Mouse (Mus musculus) adrenal gland, postnatal 4 days (tissue): ENCODE data around the gene Fbxw7. TPM values are rescaled to one million over a fixed set of nuclear protein-coding genes. Genes with fewer than 3 reads are reported as not detected.

Source experiments
- DNase-seq, 2 experiments: peaks; one replicate each; pipeline ENCODE4 v3.0.0; 2021 to 2022; ENCODE audit warnings: low spot score in 2 of 2, mixed read lengths in 2 of 2
- total RNA-seq, 2 experiments: library from RNA; stranded (reverse); gene quantifications; 2 replicates each; pipeline ENCODE4 v1.2.3; 2021

The Fbxw7 gene
- total RNA-seq, 2 experiments from 2014 or later: 24.4 to 24.7 TPM

DNA sequence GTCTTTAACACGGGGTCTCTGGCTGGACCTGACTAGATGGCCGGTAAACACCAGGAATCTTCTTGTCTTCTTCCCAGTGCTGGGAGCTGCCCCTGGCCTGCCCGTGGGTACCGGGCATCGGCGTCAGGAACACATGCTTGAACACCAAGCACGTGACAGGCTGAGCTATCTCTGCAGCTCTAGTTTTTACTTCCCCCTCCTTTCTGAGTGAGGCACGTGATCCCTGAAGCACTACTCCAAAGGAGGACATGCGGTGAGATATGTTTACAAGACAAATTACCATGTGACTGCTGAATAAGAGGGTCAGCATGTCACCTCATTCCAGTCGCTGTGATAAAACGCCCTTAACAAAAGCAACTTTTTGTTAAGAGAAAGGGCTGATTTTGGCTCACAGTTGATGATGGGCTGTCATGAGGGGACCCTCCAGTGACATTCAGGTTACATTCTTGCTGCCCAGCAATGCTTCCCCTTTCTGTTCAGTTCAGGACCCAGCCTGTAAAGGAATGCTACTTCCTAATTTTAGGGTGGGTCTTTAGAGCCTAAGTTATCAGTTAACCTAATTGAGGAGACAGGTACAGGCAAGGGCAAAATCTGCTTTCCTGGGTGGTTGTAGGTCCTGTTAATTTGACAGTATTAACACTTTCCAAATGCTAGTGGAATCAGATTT lies 68.9 kb downstream of the Fbxw7 start:
- DNase-seq: no peak

DNA sequence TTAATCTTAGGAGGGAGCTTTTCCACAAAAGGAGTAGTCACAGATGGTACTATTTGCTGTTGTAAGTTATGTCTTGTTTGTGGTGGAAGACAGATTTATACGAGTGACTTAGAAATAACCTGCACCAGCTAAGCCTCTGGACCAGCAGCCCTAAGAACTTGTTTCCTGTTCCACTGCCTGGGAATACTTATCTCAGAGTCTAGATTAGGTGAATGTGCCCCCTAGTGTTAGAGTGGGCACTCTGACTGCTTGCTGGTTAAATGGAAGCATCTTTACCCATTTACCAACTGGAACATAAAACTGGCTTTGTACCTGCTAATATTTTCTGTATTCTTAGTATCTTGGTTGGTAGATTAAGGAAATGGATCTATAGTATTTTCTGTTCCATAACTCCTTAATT lies 74.6 kb downstream of the Fbxw7 start:
- no peak for DNase-seq

DNA sequence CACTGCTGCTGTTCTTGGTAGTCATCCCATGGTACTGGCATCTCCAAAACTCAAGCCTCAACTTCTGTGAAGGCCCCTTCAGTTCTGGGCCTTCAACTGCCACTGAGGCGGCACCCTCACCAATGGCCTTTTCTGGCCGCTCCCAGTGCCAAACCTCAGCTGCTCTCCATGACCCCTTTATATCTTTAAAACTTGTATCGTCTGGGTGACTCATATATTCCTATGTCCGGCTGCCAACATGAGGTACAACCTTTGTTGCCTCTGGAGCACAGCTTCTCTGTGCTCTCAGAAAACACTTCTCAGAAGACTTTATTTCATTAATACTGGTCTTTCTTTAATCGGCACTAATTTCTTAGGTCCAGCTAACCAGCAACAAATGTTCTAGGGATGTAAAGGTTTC lies 75.9 kb downstream of the Fbxw7 start:
- DNase-seq: no peak

DNA sequence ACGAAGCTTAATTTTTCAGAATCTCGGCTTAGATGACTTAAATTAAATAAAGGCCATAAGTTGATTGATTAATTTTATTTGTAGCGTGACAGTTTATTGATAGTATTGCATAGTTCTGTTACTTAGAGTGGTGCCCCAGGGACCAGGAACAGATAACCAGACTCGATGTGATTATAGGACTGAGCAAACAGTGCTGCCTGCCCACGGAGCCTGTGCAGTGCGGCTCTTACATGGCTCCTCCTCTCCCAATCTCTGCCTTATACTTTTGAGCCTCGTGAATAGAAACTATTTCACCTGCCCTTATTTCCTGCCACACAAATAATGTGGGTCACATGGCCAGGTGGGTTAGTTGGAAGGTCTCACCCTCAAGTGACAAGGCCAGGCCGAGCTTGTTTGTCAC lies 82.9 kb downstream of the Fbxw7 start:
- DNase-seq: no peak

DNA sequence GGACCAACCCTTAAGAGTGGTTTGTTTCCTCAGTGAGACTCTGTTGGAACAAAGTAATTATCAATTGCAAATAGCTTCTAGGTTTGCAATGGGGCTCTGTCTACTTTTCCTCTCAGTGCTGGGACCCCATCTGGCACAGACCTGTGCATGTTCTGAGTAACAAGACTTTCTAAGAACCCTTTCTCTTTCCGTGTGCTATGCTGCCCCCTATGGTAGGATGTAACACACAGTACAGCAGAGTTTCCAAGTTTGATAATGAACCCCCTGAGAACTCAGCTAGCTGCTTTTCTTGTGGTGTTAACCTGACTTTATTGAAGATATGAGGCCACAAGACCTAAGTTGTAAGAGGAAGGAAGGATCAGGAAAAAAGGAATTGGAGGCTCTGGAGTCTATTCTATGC lies 91.5 kb downstream of the Fbxw7 start:
- DNase-seq: no peak

DNA sequence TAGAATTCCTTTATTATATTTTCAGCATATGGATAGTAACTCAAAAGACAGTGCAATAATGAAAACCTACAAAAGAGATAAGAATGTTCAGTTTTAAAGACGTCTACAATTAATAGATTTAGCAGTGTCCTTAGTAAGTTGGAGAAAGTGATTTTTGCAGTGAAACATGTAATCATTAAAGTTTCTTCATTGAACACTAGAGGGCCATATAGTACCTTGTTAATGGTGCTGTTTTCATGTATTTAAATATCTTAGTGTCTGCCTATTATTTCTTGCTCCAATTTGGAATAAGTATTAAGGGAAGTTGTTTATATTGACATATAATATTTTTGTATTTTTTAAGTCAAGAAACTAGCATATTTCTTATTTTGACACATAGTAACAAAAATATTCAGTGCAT lies 99.2 kb downstream of the Fbxw7 start:
- no peak for DNase-seq

DNA sequence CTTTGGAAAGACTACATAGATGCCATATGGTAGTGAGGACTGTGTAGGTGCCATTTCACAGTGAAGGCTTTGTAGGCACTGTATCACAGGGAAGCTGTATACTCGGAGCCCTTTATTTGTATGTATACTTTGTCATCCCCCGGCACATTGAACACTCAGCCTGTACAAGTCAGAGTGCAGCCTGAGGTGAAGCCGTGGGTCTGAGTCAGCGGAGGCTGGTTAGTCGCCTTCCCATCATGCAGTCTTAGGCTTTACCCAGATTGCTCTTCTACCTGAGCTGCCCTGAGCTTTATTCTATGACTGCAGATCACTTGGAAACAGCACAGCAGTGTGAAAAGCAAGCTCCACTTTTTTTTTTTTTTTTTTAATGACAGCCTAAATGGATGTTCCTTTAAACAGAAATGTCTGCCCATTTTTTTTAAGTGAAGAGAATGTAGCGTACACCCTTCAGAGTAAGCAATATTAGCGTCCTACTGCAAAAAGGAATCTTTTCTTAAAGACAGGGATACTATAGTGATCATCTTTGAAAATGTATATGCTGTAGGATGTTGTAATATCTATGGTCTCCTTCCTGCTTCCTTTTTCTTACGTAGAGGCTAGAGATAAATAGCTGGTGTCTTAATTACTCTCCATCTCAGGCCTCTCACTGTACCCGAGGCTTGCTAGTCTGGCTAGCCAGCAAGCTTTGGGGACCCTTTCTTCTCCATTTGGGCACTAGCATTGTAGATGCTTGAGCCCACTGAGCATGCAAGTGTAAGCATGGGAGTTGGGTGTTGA lies 103.0 kb downstream of the Fbxw7 start:
- DNase-seq: no peak

DNA sequence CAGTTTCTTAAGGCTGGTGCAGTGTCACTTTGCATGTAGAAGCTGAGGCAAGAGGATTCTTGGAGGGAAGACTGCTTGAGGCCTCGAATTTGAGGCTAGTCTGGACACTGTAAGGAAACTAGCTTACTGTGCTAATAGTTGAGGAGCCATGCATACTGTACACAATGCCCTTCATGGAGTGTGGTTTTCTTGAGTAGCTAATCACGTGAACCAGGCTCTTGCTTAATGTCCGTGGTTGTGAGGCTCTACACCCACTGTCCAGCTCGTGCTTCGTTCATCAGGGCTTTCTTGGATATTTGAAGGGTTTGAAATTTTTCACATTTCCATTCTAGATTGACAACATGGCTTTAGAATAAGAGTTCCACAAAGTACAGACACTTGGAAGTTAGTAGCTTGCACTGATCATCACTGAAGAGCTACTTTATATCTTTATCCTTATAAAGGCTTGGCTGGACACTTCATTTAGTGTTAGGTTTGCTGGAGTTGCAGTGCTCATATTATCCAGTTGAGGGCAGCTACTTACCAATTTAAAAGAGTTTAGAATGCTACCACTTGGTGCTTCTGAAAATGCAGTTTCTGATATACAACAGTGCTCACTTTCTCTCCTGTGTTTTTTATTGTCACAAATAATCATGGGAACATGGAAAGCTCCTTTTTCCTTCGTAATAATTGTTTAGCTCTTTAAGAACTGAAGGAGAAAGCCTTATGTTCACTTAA lies 106.8 kb downstream of the Fbxw7 start:
- no peak for DNase-seq

DNA sequence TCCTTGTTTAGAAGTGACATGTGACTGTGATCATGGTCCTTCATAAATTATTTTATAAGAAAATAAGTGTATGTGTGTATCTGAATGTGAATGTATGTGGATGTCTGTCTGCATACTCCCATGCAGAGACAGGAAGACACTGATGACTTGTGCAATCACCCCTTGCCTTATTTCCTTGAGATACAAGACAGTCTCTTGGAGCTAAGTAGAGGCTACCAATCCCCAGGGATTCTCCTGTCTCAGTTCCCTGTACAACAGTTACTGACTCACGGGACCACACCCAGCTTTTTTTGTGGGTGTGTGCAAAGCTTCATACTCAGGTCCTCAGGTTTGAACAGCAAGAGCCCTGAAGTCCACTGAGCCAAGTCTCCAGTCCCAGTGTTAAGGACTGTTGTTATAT lies 108.2 kb downstream of the Fbxw7 start:
- DNase-seq: no peak

DNA sequence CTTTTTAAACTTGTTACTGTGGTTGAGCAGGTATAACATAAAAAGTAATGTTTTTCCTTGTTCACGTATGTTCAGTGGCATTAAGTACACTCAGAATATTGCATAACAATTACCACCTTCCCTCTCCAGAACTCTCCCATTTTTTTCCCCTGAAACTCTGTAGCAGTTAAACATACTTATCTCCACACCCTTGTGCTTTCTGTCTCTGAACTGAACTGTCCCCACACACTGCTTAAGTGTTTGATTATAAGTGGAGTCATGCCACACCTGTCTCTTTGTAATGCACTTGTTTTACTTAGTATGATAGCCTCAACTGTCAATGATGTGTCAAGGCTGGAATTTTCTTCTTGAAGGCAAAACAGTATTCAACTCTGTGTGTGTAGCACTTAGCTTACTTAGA lies 108.6 kb downstream of the Fbxw7 start:
- DNase-seq: no peak

DNA sequence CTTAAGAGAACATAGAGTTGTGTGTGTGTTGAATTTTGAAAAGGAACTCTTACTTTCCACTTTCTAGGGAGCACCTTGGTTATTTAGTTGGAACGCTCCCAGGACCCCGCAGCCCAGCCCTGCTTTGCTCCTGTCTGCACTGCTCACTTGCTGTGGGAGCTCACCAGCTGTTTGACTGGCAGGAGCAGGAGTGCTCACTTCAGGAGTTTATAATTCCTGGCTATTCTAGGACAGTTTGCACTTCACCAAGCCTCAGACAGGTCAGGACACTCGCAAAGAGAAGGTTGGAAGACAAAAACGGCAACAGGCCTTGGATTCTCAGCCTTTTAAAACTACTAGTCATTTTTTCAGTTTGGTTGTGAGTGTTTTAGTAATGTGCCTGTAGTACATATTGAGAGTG lies 110.2 kb downstream of the Fbxw7 start:
- no peak for DNase-seq

DNA sequence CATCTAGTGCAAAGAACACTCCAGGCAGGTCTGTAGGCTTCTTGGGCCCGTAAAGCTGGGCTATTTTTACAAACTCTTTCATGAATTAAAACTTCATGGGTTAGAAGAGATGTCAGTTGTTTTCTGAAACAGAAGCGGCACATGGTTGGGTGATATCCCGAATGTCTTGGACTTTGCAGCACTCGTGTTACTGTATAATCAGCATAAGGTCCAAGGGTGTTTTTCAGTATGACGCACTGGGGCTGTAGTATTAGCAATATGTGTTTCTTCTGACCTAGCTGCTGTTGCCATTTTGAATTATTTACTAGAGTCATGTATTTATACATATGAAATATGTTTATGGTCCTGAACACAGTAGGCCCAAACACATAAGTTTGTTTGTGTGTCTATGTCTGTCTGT lies 111.1 kb downstream of the Fbxw7 start:
- no peak for DNase-seq

DNA sequence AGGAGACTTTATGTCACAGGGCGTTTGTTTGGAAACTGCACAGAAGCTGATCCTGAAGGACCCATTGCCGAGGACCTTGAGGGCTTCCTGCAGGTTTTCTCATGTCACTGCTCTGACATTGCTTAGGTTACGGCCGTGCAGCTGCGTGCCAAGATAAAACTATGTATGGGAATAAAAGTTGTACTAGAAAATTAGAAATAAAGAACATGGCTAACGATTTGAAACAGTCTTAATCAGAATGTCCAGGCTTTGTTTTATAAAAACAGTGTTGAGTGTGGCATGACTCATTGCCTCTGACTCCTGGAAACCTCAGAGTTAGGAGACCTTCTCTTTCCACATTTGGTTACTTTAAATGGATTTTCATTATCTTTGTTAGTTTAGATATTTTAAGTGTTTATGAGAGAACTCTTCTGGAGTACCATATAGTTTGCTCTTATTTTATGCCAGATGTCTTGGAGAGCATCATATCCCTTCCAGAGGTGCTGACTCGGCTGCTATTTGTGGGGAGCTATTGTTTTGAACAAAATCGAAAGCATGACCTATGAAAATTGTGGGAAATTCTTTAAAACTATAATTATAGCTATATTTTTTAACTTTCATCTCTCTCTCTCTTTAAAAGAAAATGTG lies 112.2 kb downstream of the Fbxw7 start:
- no peak for DNase-seq

DNA sequence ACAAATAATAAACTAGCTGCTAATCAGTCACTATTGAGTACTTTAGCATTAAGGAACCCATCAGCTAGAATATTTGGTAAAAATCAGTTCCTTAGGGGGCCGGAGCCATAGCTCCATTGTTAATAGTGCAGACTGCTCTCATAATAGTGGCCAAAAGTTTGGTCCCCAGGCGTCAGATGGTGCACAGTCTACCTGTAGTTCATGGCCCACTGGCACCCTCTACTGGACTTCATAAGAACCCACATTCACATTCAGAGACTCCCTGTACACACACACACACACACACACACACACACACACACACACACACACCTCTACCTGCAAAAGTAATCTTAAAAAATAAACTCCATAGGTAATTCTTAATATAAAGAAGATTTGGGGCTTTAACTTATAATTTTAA lies 112.8 kb downstream of the Fbxw7 start:
- DNase-seq: no peak

DNA sequence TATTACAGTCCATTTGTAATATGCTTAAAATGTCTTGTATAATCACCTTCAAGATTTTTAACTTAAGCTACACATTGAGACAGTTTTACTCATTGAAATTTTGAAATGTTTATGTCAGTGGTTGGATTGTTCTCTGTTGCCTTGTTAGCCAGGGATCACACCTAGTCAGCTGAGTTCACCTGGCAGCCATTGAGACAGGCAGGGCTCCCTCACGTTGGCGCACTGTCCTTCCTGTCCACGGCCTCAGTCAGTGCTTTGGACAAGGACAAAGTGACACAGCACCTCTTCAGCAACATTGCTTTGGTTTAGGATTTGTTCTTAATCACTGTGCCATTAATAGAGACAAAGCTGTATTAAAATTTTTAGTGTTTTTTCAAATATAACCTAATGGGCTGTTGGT lies 114.1 kb downstream of the Fbxw7 start:
- no peak for DNase-seq

DNA sequence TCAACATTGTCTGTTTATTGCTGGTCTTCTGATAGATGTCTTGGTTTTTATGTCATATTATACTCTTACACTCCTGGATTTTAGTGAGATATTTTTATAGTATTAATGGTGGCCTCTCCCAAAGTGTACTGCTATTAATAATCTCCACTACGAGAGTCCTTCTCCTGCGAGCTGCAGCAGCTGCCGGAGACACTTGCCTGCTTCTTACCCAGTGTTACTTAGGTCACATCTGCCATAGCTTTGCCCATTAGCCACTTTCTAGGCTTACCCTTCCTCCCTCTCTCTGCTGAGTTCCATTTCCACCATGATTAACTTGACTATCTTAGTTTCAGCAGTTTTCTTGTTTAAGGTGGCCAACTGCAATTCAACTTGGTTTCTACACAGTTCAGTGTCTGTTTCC lies 115.6 kb downstream of the Fbxw7 start:
- no peak for DNase-seq

DNA sequence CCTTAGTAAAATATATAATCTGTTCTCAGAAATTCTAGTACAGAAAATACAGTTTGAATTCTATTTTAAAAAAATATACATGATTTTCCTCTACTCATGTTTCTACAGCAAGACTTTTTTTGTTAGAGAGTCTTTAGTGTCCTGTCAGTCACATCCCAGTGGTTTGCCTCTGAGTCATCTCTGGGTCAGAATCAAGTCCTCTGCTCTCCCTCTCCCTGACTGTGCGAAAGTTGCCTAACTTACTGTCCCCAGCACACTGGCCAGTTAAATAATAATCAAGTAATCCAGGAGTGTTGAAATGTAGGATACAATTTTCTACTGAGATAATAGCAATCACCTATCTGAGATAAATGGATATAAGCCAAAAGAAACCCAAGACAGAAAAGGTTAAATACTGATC lies 120.7 kb downstream of the Fbxw7 start:
- DNase-seq: no peak

DNA sequence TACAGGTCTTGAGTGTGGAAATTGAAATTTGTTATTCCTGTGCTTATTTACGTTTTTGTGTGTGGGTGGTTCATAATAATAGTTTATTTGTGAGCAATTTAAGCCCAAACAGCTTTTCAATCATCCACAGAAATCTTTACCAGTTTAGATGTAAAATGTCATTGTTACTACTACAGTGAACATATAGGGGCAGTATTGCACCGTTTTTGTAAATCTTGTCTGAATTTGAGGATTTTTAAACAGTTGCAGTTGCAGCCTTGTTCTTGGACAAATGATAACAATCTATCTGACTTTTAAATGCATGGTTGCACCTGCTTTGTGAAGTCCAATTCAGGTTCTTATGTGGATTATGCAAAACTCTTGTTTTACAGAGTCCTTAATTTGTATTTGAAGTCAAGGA lies 121.2 kb downstream of the Fbxw7 start:
- no peak for DNase-seq

DNA sequence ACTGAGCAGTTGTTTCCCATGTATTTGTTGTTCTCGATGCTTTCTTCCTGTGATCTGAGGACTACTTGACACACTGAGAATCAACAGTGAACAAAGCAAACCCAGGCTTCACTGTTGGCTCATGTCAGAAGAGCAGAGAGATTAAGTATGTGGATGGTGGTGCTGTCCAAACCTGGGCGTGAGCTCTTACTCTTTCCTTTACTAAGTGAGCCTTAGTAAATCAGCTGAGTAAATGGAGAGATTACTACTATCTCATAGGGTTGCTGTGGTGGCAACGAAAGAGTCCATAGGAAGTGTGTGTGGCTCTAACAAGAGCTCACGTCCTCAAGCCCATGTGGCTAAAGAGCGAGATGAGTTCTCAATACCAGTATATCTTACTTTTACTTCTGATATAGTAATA lies 121.9 kb downstream of the Fbxw7 start:
- DNase-seq: no peak

DNA sequence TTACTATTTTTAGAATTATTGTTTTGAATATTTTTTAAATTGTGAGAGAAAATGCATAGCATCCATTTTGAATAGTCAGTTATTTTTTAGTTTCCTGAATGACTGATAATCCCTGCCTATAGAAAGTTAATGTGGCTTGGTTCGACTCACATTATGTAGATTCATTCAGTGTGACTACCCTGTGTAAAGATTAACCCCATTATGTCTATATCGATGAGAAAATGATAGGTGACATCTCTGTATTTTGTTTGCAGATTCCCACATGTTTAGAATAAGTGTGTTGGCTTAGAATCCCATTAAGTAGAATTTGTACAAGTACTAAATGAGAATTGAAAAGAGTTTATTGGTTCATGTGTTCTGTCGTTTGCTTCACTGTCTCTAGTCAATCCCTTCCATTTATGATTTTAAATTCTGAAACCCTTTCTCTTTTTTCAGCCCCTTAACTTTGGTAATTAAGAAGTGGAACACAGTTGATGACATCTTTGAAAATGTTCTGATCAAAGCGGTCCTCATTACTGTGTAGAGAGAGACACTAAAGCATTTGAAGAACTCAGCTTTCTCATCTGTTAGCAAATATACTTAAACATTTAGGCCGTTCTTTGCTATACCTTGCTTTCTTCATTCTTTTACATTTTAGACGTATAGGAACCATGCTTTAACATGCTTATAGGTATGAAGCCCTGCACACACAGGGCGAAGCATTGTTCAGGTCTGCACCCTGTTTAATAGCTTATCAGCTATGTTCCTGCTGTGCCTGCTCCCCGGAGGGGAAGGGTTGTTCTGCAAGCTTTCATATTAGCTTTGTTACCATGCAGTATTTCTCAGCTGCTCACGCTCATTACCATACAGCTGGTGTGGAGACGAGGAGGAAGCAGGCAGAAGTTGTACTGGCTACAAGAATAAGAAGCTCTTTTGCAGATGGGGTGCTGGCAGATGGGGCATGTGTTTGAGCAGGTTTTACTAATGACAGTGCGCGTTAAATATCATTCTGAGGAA lies 122.6 kb downstream of the Fbxw7 start:
- DNase-seq: no peak

DNA sequence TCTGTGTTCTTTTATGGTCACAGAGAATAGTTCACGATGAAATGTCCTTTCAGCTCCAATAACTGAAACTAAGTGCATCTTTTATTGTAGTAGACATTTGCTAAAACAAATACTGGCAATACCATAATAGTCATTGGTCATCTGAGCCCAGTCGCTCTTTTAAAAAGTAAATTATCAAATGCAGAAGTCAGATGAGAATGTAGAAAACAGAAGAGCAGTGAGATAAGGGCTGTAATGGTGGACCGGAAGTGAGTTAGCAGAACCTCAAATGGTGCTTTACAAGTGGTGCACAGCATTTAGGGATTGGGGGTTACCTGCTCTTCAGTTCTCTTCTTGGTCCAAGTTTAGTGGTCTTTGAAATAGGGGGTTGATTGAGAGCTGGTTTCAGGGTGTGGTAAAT lies 129.9 kb downstream of the Fbxw7 start:
- no peak for DNase-seq
